Mouse (Mus musculus) right cerebral cortex, adult 2 months (tissue): ENCODE measurements around the gene Vtcn1.

ENCODE experiments used
- DNase-seq, 2 experiments: peaks; one replicate each; pipeline ENCODE4 v3.0.0; 2021 to 2022; ENCODE audit warnings: low spot score in 2 of 2

Vtcn1 gene

GRCm38 (mm10) chr3:100856050-100856815, 31.0 kb downstream of the Vtcn1 start:
- no peak for DNase-seq

DNA sequence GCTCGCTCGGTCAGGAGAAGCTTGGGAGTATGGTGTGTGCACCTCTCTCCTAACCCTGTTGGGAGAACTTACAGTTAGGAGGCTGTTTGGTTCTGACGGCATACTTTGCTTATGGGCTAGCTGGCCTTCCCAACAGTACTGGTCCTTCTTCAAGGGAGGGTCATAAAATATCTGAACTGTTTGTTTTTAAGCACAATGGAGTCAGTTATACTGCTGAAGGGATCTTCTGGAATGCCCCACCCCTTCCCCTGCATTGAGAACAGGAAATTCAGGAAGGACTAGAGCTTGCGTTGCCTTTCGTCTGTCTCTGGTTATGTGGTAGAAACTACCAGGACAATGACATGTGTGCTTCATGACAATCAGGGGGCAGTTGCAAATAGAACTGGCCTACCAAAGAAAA, 31.9 kb downstream of the Vtcn1 start:
- no peak for DNase-seq

- no peak for DNase-seq
These were observed 33.2 kb downstream of the Vtcn1 start for GRCm38 (mm10) chr3:100858334-100859002.

- no peak for DNase-seq
These were observed 36.3 kb downstream of the Vtcn1 start for GRCm38 (mm10) chr3:100861307-100862303.

GRCm38 (mm10) chr3:100866946-100867345, 41.7 kb downstream of the Vtcn1 start:
- no peak for DNase-seq

DNA sequence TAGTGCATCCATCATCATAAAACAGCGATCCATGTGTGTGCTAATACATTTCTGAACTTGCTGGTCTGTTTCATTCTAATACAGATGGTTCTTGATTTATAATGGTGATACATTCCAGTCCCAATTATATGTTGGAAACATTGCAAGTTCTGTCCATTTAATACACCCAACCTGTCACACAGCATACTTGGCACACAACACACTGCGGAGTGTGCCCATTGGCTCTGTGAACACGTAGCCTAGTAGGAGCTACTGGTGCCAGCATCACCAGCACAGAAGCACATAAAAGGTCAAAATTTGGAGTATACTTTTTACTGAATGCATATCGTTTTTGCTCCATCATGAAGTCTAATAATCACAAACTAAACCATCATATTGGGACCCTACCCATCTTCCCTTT, 51.8 kb downstream of the Vtcn1 start:
- DNase-seq, result no peak

DNA sequence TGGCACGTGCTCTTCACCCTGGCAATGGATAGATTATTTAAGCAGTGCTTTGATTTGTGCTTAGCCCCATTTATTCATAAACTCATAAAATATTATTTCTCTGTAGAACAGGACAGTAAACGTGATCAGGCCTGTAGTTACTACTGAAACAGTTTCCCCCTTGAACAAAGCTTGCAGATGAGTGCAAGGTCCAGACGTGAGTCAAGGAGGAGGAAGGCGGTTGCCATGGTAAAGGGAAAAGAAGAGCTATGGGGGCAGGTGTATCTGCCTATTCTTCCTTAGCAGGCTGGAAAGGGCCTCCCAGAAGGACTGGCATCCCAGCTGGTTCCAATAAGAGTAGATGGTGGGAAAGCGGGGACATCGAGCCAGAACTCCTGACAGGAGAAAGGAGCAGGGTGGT, 56.1 kb downstream of the Vtcn1 start:
- DNase-seq, result no peak

DNA sequence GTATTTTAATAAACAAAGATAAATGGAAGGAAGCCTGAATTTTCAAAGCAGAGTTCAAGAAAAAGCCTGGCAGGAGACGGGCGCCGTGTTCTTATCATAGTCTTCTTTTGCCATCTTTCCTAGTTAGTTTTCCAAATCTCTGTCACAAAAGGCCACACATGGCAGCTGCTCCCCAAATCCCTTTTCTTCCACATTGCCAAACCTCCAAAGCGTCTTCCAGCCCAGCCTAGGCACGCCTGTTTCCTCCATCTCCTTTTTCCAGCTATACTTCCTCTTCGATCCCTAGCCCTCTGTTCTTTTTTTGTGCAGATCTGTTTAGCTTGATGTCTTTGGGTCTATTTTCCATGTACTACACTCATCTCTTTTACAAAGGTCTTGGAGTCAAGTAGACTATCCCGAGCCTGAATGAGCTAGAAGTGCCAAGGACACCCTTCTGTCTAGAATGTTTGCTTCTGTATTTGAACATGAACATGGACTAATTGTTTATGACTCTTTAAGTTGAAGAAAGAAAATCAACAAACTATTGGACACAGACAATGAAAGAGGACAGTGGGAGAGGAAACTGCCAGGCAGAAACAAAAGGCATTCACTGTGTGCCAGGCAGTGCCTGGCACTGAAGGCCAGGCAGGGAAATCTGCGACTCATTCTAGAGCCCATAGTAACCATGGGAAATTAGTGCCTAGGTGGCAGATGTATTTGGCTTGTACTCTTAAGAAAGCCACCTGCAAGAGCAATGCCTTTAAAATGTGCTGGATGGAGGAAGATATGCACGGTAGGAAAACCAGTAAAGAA, 56.8 kb downstream of the Vtcn1 start:
- no peak for DNase-seq

GRCm38 (mm10) chr3:100889234-100889633, 64.0 kb downstream of the Vtcn1 start:
- DNase-seq, result no peak

GRCm38 (mm10) chr3:100890406-100890805, 65.1 kb downstream of the Vtcn1 start:
- DNase-seq, result no peak

DNA sequence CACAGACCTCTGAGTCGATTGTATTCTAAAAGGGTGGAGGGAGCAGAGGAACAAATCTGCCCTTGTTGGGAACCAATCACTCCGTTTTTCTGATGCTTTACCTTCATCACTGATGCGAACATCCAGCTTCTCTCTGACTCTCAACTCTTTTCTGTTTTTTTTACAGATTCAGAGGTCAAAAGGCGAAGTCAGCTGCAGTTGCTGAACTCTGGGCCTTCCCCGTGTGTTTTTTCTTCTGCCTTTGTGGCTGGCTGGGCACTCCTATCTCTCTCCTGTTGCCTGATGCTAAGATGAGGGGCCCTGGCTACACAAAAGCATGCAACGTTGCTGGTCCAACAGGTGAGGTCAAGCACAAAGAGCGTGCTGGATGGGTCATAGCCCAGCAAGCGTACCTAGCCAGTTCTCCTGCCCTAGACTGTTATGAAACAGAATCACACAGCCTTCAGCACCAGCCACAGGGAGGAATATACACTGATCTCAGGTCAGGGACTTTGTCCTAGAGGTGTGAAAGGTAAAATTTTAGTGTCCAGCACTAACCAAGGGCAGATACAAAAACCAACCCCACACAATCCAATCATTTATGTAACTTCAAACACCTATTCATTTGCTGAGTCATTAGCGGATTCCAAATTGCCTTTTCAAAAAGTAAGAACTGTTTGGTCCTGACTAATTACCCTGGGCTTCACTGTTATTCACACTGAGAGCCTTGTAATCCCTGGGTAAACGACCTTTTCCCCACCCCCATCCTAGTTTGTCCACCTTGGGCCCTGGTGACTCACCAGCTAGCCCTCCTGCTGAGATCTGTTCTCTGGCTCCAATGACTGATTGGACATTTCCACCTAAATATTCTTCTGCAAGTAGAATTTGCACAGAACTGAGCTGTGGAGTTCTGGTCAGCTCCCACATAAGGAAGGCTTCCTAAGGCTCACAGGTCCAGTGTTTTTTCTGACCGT, 67.4 kb downstream of the Vtcn1 start:
- no peak for DNase-seq

GRCm38 (mm10) chr3:100895500-100895899, 70.2 kb downstream of the Vtcn1 start:
- DNase-seq, result no peak

DNA sequence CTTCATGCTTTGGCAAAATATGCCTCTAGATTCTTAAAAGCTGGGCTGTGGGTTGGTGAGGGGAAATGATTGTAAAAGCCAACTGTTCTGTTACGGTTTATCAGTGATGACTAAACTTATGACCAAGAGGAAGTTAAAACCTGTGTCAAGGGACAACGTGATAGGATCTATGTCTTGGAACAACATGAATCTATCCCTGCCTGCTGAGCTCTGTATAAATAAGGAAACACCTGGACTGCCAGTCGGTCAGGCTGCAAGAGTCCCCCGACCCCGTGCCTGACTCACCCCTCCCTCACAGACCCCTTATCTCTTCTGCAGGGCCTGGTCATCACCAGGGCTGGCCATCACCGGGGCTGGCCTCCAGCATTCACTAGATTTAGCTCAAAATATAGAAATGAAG, 80.9 kb downstream of the Vtcn1 start:
- DNase-seq, result no peak

DNA sequence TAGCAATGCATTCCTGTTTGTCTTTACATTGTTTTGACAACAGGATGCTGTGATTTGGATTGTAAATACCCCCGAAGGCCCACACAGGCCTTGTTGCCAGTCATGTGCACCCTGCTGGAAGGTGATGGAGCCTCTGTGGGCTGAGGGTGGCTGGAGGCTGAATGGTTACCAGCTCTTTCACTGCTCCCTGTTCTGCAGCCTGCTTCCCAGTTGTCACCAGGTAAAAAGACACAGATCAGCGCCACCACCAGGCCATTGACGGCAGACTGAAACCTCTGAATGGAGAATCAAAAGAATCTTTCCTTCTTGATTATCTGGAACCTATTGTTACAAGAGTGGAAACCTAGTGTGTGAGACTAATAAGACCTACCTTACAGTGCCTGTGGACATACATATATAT, 81.7 kb downstream of the Vtcn1 start:
- no peak for DNase-seq

GRCm38 (mm10) chr3:100908594-100908993, 83.3 kb downstream of the Vtcn1 start:
- no peak for DNase-seq

GRCm38 (mm10) chr3:100910621-100911020, 85.4 kb downstream of the Vtcn1 start:
- no peak for DNase-seq

- DNase-seq, result no peak
These were observed 85.8 kb downstream of the Vtcn1 start for GRCm38 (mm10) chr3:100911026-100911425.

DNA sequence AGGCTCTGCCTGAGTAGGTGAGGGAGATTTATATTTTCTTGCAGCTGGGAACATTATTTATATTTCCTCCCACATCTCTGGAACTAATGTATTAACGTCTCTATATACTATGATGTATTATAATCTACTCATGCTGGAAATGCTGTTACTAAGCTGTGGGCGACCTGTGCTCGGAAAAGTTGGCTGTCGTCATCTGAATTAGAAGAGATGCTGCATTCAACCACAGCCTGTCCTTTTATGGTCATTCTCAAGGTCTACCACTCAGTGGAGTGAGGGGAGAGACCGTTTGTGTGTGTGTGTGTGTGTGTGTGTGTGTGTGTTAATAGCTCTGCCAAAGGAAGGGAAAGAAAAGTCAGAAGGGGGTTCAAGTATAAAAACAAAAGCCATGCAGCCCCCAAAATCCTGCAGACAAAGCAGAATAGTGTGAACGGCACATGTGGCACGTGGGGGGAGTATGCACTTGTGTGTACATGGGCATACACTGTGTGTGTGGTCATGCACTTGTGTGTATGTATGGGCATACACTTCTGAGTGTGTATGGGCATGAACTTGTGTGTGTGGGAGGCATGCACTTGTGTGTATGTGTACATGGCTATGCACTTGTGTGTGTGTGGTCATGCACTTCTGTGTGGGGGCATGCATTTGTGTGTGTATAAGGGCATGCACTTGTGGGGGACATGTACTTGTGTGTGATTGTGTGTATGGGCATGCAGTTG, 86.4 kb downstream of the Vtcn1 start:
- no peak for DNase-seq

DNA sequence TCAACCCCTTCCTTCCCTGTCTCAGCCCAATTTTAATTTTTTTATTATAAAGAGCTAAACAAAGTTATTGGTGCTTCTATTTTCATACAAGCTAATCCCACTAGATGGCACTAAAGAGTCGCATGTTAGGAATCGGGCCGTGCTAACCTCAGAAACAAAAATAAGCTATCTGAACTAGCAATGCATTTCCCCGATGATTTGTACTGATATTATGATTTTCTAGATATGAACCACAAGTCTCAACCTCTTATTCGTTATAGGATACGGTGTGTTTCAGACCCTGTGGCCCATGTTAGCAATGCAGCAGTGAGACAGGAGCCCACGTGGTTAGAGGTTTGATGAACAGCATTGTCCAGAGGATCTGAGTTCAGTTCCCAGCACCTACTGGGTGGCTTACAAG, 91.6 kb downstream of the Vtcn1 start:
- peak; percentile 33 to 51 for DNase-seq
